Mouse (Mus musculus) cortical plate, adult 2 months (tissue): Measurements from ENCODE around the gene Camkmt. TPM values are rescaled to one million over a fixed set of nuclear protein-coding genes. Genes with fewer than 3 reads are reported as not detected.

Experiments
- H3K27ac ChIP-seq: fragments of 200-500 bp; 2 replicates; pipeline ENCODE4 v1.5.1; 2012; ENCODE audit warnings: low read length, control low read depth, inconsistent platforms; ENCODE audit not compliant: insufficient read depth
- H3K4me1 ChIP-seq: fragments of 200-500 bp; 2 replicates; pipeline ENCODE4 v1.6.1; 2011; ENCODE audit warnings: low read length; ENCODE audit not compliant: control insufficient read depth, insufficient read depth
- H3K4me3 ChIP-seq: fragments of 200-500 bp; 2 replicates; pipeline ENCODE4 v1.5.1; 2011; ENCODE audit warnings: mild to moderate bottlenecking, low read length, control low read depth; ENCODE audit not compliant: insufficient read depth
- CTCF ChIP-seq: fragments of 200-500 bp; IDR thresholded peaks from 2 replicates; pipeline ENCODE4 v1.5.1; 2011; ENCODE audit warnings: mild to moderate bottlenecking, control low read depth, low read length; ENCODE audit not compliant: insufficient read depth; ENCODE audit errors: extremely low read depth
- POLR2A ChIP-seq: fragments of 200-500 bp; IDR thresholded peaks from 2 replicates; pipeline ENCODE4 v1.6.1; 2011; ENCODE audit warnings: mild to moderate bottlenecking, low read length, control low read depth; ENCODE audit not compliant: insufficient read depth; ENCODE audit errors: extremely low read depth
- polyA plus RNA-seq: library from polyadenylated mRNA; depleted of rRNA; stranded (reverse); fragments of >200 nt; gene quantifications from 2 replicates; pipeline ENCODE4 v1.2.3, GENCODE M21; 2012

The Camkmt gene
- polyA plus RNA-seq, 1 experiment: 7.0 TPM

GRCm38 (mm10) chr17:85151264-85151663 is 60.9 kb downstream of the Camkmt start:
- Histone ChIP-seq H3K4me3 (no peak overlapping the region), H3K4me1 (no peaks in the 10 kb centered on the region), H3K27ac (no peak overlapping the region)
- no peak for TF ChIP-seq POLR2A
- TF ChIP-seq CTCF: no peak

GRCm38 (mm10) chr17:85158202-85158601 is 67.8 kb downstream of the Camkmt start:
- H3K4me3 ChIP-seq: no peak overlapping the region
- no peak overlapping the region for H3K27ac ChIP-seq
- no peaks in the 10 kb centered on the region for H3K4me1 ChIP-seq
- TF ChIP-seq POLR2A (no peak), CTCF (no peak)

- Histone ChIP-seq H3K4me1 (no peaks in the 10 kb centered on the region), H3K27ac (no peak overlapping the region), H3K4me3 (no peak overlapping the region; the same call in 1 of the 2 replicates)
- TF ChIP-seq POLR2A (no peak), CTCF (no peak)
Measured at GRCm38 (mm10) chr17:85159526-85159925, 69.2 kb downstream of the Camkmt start.

GRCm38 (mm10) chr17:85160786-85161185 is 70.4 kb downstream of the Camkmt start:
- TF ChIP-seq CTCF (no peak), POLR2A (no peak)
- H3K4me3 ChIP-seq: no peak overlapping the region
- no peaks in the 10 kb centered on the region for H3K4me1 ChIP-seq
- H3K27ac ChIP-seq: no peak overlapping the region

GRCm38 (mm10) chr17:85162569-85163271 is 72.4 kb downstream of the Camkmt start:
- no peak for TF ChIP-seq CTCF
- TF ChIP-seq POLR2A: no peak

GRCm38 (mm10) chr17:85163272-85163610 is 72.9 kb downstream of the Camkmt start:
- H3K27ac ChIP-seq: no peak overlapping the region
- TF ChIP-seq CTCF: no peak
- no peak for TF ChIP-seq POLR2A
- no peaks in the 10 kb centered on the region for H3K4me1 ChIP-seq
- H3K4me3 ChIP-seq: no peak overlapping the region

More at GRCm38 (mm10) chr17:85162569-85163271, 72.4 kb downstream of the Camkmt start:
- Histone ChIP-seq H3K4me1 (no peaks in the 10 kb centered on the region), H3K4me3 (no peak overlapping the region), H3K27ac (no peak overlapping the region)

- no peak overlapping the region for H3K27ac ChIP-seq
- no peaks in the 10 kb centered on the region for H3K4me1 ChIP-seq
- TF ChIP-seq POLR2A: no peak
- no peak for TF ChIP-seq CTCF
- no peak overlapping the region for H3K4me3 ChIP-seq
Measured at GRCm38 (mm10) chr17:85168761-85169160, 78.4 kb downstream of the Camkmt start.

GRCm38 (mm10) chr17:85170541-85171255 is 80.3 kb downstream of the Camkmt start:
- Histone ChIP-seq H3K27ac (no peak overlapping the region), H3K4me3 (no peak overlapping the region), H3K4me1 (no peaks in the 10 kb centered on the region)
- TF ChIP-seq CTCF (no peak), POLR2A (no peak)

- H3K27ac ChIP-seq: no peak overlapping the region
- H3K4me3 ChIP-seq: no peak overlapping the region
- TF ChIP-seq POLR2A (no peak), CTCF (no peak)
- H3K4me1 ChIP-seq: no peaks in the 10 kb centered on the region
Measured at GRCm38 (mm10) chr17:85171951-85172350, 81.6 kb downstream of the Camkmt start.

- Histone ChIP-seq H3K4me1 (no peaks in the 10 kb centered on the region), H3K27ac (no peak overlapping the region), H3K4me3 (no peak overlapping the region)
- TF ChIP-seq CTCF (no peak), POLR2A (no peak)
Measured at GRCm38 (mm10) chr17:85177231-85177630, 86.9 kb downstream of the Camkmt start.
